Mouse (Mus musculus) C2C12 (cell line): ENCODE results near the gene Dlgap1.

Experiments used
- CEBPB ChIP-seq: IDR thresholded peaks from one replicate; pipeline ENCODE4 v1.6.1; 2011; ENCODE audit warnings: low read depth, mild to moderate bottlenecking, control low read depth, moderate library complexity
- CTCF ChIP-seq: IDR thresholded peaks from one replicate; pipeline ENCODE4 v1.5.1; 2011; ENCODE audit not compliant: control insufficient read depth, insufficient read depth, insufficient read length
- MYOD1 ChIP-seq: IDR thresholded peaks from one replicate; pipeline ENCODE4 v1.6.1; 2011; ENCODE audit warnings: low read depth; ENCODE audit not compliant: control insufficient read depth, insufficient read length
- USF1 ChIP-seq: IDR thresholded peaks from one replicate; pipeline ENCODE4 v1.6.1; 2011; ENCODE audit warnings: low read depth, mild to moderate bottlenecking, control low read depth, moderate library complexity

GRCm38 (mm10) chr17:70486259-70486658, 517.4 kb downstream of the Dlgap1 start:
- TF ChIP-seq CTCF = no peak
- TF ChIP-seq CEBPB = no peak
- no peak for TF ChIP-seq USF1
- no peak for TF ChIP-seq MYOD1
